Mouse (Mus musculus): ENCODE measurements around the gene Cdk14. TPM values are rescaled to one million over a fixed set of nuclear protein-coding genes. Genes with fewer than 3 reads are reported as not detected.
A peak's percentile ranks its signal among the peaks of the same experiment; 100 is the strongest.

Gene Cdk14
- polyA plus RNA-seq, 1 experiment from 2014 or later, result 21.8 TPM

DNA sequence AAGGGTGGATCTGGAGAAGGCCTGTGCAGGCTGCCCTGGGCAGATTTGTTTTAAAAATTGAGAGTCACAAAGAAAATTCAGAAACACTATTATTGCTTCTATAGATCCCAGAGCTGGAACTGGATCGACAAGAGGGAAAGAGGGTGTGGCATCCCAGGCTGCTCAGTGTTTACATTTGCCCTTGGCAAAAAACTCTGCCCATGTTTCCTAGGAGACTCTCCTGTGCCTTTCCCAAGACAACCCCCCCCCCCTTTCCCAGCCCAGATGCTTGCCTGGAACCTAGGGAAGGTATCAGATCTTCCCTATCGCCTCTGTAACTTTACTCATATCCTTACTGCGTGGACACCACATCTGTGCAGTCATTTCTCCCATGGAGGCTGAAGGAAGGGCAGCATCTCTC lies 628.9 kb downstream of the Cdk14 start:
- no peak overlapping the region for H3K4me3 ChIP-seq
- H3K9me3 ChIP-seq (replicated peaks), result no peaks in the 10 kb centered on the region
- no peak overlapping the region for H3K9ac ChIP-seq
- no peaks in the 10 kb centered on the region for H3K36me3 ChIP-seq (ENCODE audit: poor library complexity, severe bottlenecking)
- 86% methylated on average over 3 of the region's 3 CpGs for WGBS
- no peak overlapping the region for H3K27ac ChIP-seq
- ATAC-seq, result no peak
- no peaks in the 10 kb centered on the region for H3K27me3 ChIP-seq
- 0 out of 2 replicates have a peak, but pooled peaks cover 8% of the 10 kb centered on the region for H3K4me1 ChIP-seq
- H3K4me2 ChIP-seq, result no peak overlapping the region

DNA sequence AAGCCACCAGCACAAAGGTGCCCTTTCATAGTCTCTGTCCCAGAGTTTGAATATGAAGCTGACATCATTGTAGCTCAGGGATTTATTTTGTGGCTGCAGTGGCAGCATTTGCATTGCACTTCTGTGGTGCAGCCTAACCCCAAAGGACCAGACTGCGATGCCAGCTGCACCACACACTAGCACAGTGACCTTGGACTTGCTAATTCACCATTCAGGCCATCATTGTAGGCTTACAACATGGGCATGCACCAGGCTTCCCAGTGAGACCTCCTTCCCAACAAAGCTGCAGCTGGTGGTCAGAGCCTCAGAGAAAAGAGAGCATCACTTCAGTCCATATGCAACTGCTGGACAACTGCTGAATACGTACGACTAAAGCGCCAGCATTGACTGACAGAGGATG lies 629.8 kb downstream of the Cdk14 start:
- H3K4me2 ChIP-seq, result no peak overlapping the region
- no peak for ATAC-seq
- no peak overlapping the region for H3K4me3 ChIP-seq
- no peaks in the 10 kb centered on the region for H3K9me3 ChIP-seq (replicated peaks)
- no peak overlapping the region for H3K27ac ChIP-seq
- 74% methylated on average over 4 of the region's 4 CpGs for WGBS
- 0 out of 2 replicates have a peak, but pooled peaks cover 8% of the 10 kb centered on the region for H3K4me1 ChIP-seq
- no peak overlapping the region for H3K9ac ChIP-seq
- H3K27me3 ChIP-seq, result no peaks in the 10 kb centered on the region
- H3K36me3 ChIP-seq (ENCODE audit: poor library complexity, severe bottlenecking), result no peaks in the 10 kb centered on the region

DNA sequence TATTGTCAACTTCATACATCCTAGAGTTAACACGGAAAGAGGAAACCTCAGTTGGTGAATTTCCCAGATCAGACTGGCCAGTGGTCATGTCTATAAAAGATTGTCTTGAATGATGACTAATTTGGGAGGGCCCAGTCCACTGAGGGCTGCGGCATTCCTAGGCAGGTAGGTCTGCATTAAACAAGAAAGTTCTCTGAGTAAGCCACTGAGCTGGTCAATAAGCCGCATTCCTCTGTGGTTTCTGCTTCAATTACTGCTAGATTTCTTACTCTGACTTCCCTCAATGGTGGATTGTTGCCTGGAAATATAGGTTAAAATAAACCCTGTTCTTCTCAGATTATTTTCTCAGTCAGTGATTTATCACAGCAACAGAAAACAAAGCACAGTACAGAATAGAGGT lies 631.6 kb downstream of the Cdk14 start:
- no peaks in the 10 kb centered on the region for H3K36me3 ChIP-seq (ENCODE audit: poor library complexity, severe bottlenecking)
- 0 out of 2 replicates have a peak, but pooled peaks cover 8% of the 10 kb centered on the region for H3K4me1 ChIP-seq
- WGBS, result 91% methylated on average over 3 of the region's 3 CpGs
- no peaks in the 10 kb centered on the region for H3K27me3 ChIP-seq
- no peak overlapping the region for H3K9ac ChIP-seq
- H3K4me3 ChIP-seq, result no peak overlapping the region
- H3K27ac ChIP-seq, result no peak overlapping the region
- ATAC-seq, result no peak
- H3K4me2 ChIP-seq, result no peak overlapping the region
- no peaks in the 10 kb centered on the region for H3K9me3 ChIP-seq (replicated peaks)

DNA sequence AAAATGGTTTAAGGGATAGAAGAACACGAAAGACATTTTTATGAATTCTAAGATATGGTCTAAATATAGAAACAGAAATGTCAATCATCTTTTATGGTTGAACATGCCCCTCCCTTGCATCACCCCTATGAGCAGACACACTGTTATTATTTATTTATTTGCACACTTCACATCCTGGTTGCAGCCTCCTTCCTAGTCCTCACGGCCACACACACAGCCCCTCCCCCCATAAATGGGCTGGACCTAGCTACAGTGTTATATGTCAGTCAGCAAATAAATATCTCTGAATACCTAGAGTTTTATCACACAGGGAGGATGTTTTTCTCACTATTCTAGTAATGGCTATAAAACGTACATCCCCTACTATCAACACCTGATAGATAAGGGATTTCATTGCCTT lies 633.3 kb downstream of the Cdk14 start:
- Histone ChIP-seq H3K27ac (no peak overlapping the region), H3K9me3 (replicated peaks) (no peaks in the 10 kb centered on the region), H3K27me3 (no peaks in the 10 kb centered on the region), H3K4me2 (no peak overlapping the region), H3K4me3 (no peak overlapping the region), H3K4me1 (0 out of 2 replicates have a peak, but pooled peaks cover 8% of the 10 kb centered on the region), H3K36me3 (ENCODE audit: poor library complexity, severe bottlenecking) (no peaks in the 10 kb centered on the region), H3K9ac (no peak overlapping the region)
- ATAC-seq, result no peak
- 81% methylated on average over 3 of the region's 3 CpGs for WGBS

DNA sequence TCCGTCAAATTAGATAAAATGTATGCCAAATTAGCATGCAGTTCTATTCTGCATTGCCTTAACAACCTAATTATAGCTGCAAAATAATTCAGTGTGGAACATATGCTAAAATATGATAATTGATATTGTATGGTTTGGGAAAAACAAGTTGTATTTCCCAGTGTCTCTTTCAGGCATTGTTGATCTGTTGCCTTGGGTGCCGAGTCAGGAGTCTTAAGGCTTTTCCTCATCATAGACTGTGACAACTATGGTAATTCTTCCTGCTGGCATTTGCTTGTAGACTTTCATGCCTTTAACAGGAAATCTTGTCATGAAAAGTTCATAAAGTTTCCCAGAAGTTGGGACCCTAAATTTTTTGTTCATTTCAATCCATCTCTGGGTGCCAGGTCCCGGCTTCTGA lies 641.8 kb downstream of the Cdk14 start:
- peaks cover 9% of the 10 kb centered on the region for H3K4me1 ChIP-seq
- H3K4me3 ChIP-seq, result no peak overlapping the region
- WGBS, result 79% methylated on average over 3 of the region's 3 CpGs
- H3K36me3 ChIP-seq (ENCODE audit: poor library complexity, severe bottlenecking), result no peaks in the 10 kb centered on the region
- no peaks in the 10 kb centered on the region for H3K9me3 ChIP-seq (replicated peaks)
- H3K27ac ChIP-seq, result no peak overlapping the region
- H3K9ac ChIP-seq, result no peak overlapping the region
- no peak overlapping the region for H3K4me2 ChIP-seq
- no peaks in the 10 kb centered on the region for H3K27me3 ChIP-seq
- ATAC-seq, result peak; percentile 67; the same call in 1 of the 2 replicates

DNA sequence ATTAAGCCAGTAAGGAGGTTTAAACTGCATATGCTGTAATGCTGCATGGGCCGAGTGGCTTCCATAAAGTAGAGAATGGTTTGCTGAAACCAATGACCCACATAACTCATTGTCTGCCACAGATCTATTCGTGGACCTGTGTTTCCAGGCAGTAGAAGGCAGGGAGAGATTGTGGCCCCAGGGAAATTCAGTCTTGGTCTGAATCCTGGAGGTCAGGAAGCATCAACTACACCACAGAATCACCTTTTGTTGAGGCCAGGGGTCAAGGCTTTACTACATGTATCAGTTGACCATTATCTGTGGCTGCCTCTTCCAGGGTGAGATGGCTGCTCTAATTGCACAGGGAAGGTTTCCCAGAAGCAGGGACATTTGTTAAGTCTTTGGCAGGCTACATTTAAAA lies 643.6 kb downstream of the Cdk14 start:
- no peaks in the 10 kb centered on the region for H3K9me3 ChIP-seq (replicated peaks)
- H3K27ac ChIP-seq, result no peak overlapping the region
- no peak for ATAC-seq
- no peak overlapping the region for H3K4me2 ChIP-seq
- H3K9ac ChIP-seq, result no peak overlapping the region
- H3K4me3 ChIP-seq, result no peak overlapping the region
- H3K4me1 ChIP-seq, result peaks cover 13% of the 10 kb centered on the region
- H3K27me3 ChIP-seq, result no peaks in the 10 kb centered on the region
- 78% methylated on average over 2 of the region's 2 CpGs for WGBS
- H3K36me3 ChIP-seq (ENCODE audit: poor library complexity, severe bottlenecking), result no peaks in the 10 kb centered on the region

DNA sequence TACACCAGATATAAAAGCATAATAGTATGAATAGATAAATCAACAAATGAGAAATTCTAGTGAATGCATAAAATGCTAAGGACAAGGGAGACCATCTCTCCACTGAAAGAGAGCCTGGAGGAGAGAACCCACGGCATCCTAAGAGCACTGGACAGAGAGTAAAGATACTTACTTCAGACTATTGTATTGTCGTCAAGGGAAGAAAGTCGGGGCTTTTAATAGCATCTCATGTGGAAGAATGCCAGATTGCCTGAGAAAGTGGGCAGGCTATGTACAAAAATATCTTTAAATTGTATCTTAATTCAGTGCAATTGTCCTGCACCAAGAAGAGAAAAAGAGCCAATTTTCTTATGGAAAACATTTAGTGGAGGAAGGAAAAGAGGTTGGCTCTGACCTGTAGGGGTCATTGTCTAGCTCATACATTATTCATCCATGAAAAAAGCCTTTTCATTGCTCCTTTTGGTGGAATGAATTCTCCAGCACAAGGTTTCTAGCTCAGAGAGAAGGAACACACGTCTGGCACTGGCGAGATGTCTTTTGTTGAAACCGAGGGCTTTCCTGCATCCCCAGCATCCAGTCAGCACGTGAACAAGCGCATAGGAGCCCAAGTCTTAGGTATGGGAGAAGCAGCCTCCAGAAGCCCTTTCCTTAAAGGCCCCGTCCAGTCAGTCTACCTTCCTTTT lies 646.9 kb downstream of the Cdk14 start:
- WGBS, result 8% methylated on average over 9 of the region's 9 CpGs

DNA sequence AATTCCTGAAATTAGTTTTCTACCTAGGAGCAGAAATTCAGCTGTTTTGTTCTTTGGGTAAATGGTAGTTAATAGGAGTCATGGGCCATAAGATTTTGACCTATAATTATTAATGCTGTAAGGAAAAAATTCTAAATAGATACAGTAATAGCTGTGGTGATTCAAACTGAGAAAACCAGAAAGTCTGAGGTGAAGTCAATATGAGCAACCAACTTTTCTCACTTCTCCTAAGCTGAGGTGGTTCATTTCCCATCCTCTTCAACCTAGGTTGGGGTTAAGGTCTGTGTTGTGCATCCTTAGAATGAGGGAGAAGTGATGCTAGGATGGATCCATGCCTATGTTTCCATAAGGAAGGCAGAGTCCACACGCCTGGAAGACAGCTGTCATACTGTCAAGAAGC lies 649.5 kb downstream of the Cdk14 start:
- H3K4me1 ChIP-seq, result peaks cover 13% of the 10 kb centered on the region
- no peaks in the 10 kb centered on the region for H3K27me3 ChIP-seq
- H3K9ac ChIP-seq, result no peak overlapping the region
- H3K36me3 ChIP-seq (ENCODE audit: poor library complexity, severe bottlenecking), result no peaks in the 10 kb centered on the region
- no peaks in the 10 kb centered on the region for H3K9me3 ChIP-seq (replicated peaks)
- no peak overlapping the region for H3K27ac ChIP-seq
- ATAC-seq, result no peak
- no peak overlapping the region for H3K4me3 ChIP-seq
- WGBS, result 94% methylated on average over 1 of the region's 1 CpGs
- H3K4me2 ChIP-seq, result no peak overlapping the region

More for the DNA sequence above, 646.9 kb downstream of the Cdk14 start:
- H3K4me2 ChIP-seq, result peak overlapping the region; percentile 12; the same call in 1 of the 2 replicates
- no peaks in the 10 kb centered on the region for H3K27me3 ChIP-seq
- no peak overlapping the region for H3K9ac ChIP-seq
- peak; percentile 80 for ATAC-seq
- H3K9me3 ChIP-seq (replicated peaks), result no peaks in the 10 kb centered on the region
- peaks cover 13% of the 10 kb centered on the region for H3K4me1 ChIP-seq
- H3K4me3 ChIP-seq, result no peak overlapping the region
- no peaks in the 10 kb centered on the region for H3K36me3 ChIP-seq (ENCODE audit: poor library complexity, severe bottlenecking)
- 0 out of 2 replicates have a peak overlapping the region, but pooled peaks have one; percentile 10 for H3K27ac ChIP-seq

DNA sequence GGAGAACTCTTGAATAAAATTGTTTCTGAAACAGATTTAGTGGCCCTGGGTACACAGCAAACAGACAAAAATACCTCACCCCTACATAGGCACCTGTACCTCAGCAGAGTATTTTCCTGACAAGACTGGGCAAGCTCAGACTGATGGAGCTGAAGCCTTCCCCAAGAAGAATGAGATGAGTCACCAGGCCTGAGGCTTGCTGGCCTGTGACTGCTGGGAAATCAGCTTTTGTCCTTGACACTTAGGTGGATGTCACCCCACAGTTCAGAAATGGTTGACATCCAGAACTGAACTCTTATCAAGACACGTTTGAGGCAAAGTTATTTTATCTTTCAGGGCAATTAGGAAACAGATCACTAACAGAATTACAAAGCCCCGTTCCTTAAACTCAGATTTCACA lies 652.2 kb downstream of the Cdk14 start:
- no peak overlapping the region for H3K4me2 ChIP-seq
- ATAC-seq, result no peak
- H3K4me1 ChIP-seq, result no peaks in the 10 kb centered on the region
- H3K4me3 ChIP-seq, result no peak overlapping the region
- no peaks in the 10 kb centered on the region for H3K9me3 ChIP-seq (replicated peaks)
- WGBS, result 81% methylated on average over 2 of the region's 2 CpGs
- H3K36me3 ChIP-seq (ENCODE audit: poor library complexity, severe bottlenecking), result no peaks in the 10 kb centered on the region
- no peaks in the 10 kb centered on the region for H3K27me3 ChIP-seq
- H3K27ac ChIP-seq, result no peak overlapping the region
- no peak overlapping the region for H3K9ac ChIP-seq

DNA sequence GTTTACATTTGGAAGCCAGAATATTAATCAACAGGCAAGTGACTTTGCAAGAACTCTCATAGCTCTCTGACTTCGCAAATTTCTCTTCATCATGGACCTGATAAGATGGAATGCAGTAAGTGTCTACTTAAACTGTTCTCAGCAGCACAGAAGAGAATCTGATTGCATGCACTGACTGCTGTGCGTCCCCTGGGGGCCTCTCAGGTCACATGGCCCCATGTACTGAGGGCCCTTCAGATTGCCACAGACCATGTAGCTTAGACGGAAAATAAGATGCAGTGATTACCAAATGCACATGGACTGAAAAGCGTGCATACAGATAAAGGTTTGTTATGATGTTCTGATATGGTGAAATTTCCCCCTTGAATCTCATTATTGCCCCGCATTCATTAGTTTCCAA lies 653.4 kb downstream of the Cdk14 start:
- Histone ChIP-seq H3K36me3 (ENCODE audit: poor library complexity, severe bottlenecking) (no peaks in the 10 kb centered on the region), H3K9me3 (replicated peaks) (no peaks in the 10 kb centered on the region), H3K27me3 (no peaks in the 10 kb centered on the region), H3K4me1 (no peaks in the 10 kb centered on the region), H3K4me2 (no peak overlapping the region), H3K9ac (no peak overlapping the region), H3K27ac (no peak overlapping the region), H3K4me3 (no peak overlapping the region)
- no peak for ATAC-seq
- WGBS, result 88% methylated on average over 5 of the region's 5 CpGs

DNA sequence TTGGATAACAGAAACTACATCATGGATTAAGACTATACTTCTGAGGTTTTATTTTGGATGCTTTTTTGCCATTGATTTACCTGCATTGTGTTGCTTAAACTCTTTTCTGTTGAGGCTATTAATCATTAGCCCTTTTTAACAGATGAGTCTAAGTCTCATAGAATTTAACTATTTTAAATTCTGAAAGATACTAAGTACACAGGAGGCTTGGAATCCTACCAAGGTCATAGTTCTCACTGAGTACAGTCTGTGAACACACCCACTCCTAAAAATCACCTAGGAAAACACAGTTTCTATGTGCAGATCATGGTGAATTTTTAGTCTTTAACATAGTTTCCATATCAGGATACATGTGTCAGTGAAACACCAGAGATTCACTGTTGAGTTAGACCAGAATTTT lies 658.2 kb downstream of the Cdk14 start:
- Histone ChIP-seq H3K4me3 (no peak overlapping the region), H3K4me2 (no peak overlapping the region), H3K9me3 (replicated peaks) (no peaks in the 10 kb centered on the region), H3K36me3 (ENCODE audit: poor library complexity, severe bottlenecking) (no peaks in the 10 kb centered on the region), H3K9ac (no peak overlapping the region), H3K27ac (no peak overlapping the region), H3K4me1 (peaks cover 4% of the 10 kb centered on the region; the same call in 1 of the 2 replicates), H3K27me3 (no peaks in the 10 kb centered on the region)
- no peak for ATAC-seq

DNA sequence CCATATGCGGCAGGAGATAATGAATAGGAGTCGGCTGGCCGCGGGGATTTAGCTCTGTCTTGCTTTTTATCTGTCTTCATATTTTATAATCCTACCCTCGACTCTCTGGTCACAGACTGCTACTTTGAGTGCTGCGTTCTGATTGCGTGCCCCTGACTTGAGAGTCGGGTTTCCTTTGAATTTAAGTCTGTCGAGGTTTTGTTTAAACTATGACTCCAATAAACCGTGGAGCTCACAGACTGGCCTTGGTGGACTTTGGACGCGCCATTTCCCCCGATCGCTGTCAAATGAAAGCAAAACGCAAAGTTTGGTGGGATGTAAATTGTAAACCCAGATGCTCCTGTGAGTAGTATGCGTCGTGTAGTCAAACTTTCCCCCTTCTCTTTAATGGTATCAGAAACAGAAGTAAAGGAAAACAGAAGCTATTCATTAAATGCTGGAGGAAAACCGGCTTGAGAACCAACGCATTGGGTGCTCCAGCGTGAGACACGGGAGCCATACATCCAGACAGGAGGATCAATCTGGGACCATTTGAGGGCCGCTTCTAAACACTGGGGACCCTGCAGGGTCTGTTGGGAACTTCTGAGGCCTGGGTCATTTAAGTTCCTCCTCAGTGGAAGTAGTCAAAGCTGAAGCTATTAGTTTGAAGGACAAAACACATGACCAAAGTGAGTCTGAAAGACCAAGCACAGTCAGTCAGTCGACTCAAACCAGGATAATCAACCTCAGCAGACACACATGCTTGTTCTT lies 661.6 kb downstream of the Cdk14 start:
- Histone ChIP-seq H3K4me1 (peaks cover 31% of the 10 kb centered on the region), H3K27me3 (no peaks in the 10 kb centered on the region), H3K9me3 (replicated peaks) (no peaks in the 10 kb centered on the region), H3K4me3 (peak overlapping the region; percentile 92), H3K36me3 (ENCODE audit: poor library complexity, severe bottlenecking) (no peaks in the 10 kb centered on the region), H3K4me2 (peak overlapping the region; percentile 94), H3K9ac (peak overlapping the region; percentile 95), H3K27ac (peak overlapping the region; percentile 95)
- WGBS, result under 1% methylated on average over 23 of the region's 23 CpGs
- no peak for ATAC-seq
